11 mouse cellular contexts compared by ENCODE assay signal in genomic region chr5:44203410-44203809, GRCm38 (mm10). TPM values are rescaled to one million over a fixed set of nuclear protein-coding genes. Genes with fewer than 3 reads are reported as not detected.
A peak's percentile ranks its signal among the peaks of the same experiment; 100 is the strongest.
DNase-seq lines count a peak whose midpoint lies in the region; ATAC-seq lines count a peak whose summit lies in the region.
"Had no signal": no experiment of that assay in that cellular context is flagged by ENCODE, and none has a peak within 500 bp of the region (broad histone marks: within the 10 kb centered on the region; RNA-seq: fewer than 3 reads in every experiment).

No protein-coding gene starts in this region.

- peak; percentile 33 for ATAC-seq in megakaryocyte, adult 5-6 weeks (ENCODE audit: poor library complexity, severe bottlenecking)
- ATAC-seq in hindbrain, embryonic 13.5 days (ENCODE audit: low FRiP score): no peak

- H3K27ac ChIP-seq in hindbrain, embryonic 13.5 days: no peak overlapping the region
- H3K27ac ChIP-seq: heart, embryonic 13.5 days had no signal

- H3K4me3 ChIP-seq in erythroblast, embryonic 14.5 days (replicated peaks): peak overlapping the region; percentile 25
- H3K4me3 ChIP-seq in hindbrain, embryonic 13.5 days: no peak overlapping the region
- H3K4me3 ChIP-seq: heart, embryonic 13.5 days had no signal

- 85% methylated on average over 1 of the region's 1 CpGs for WGBS in hindbrain, embryonic 13.5 days

- H3K9ac ChIP-seq in hindbrain, embryonic 13.5 days: no peak overlapping the region
- H3K9ac ChIP-seq: heart, embryonic 13.5 days had no signal

- H3K27me3 ChIP-seq in erythroblast, embryonic 14.5 days (ENCODE audit: control insufficient read depth): no peaks in the 10 kb centered on the region
- no peaks in the 10 kb centered on the region for H3K27me3 ChIP-seq in hindbrain, embryonic 13.5 days
- H3K27me3 ChIP-seq: heart, embryonic 13.5 days had no signal

- H3K36me3 ChIP-seq in erythroblast, embryonic 14.5 days (ENCODE audit: control insufficient read depth): peaks cover 85% of the 10 kb centered on the region
- H3K36me3 ChIP-seq in hindbrain, embryonic 13.5 days: peaks cover 19% of the 10 kb centered on the region

- no peaks in the 10 kb centered on the region for H3K9me3 ChIP-seq in erythroblast, embryonic 14.5 days (ENCODE audit: control insufficient read depth, low read length)
- H3K9me3 ChIP-seq in hindbrain, embryonic 13.5 days: no peaks in the 10 kb centered on the region
- H3K9me3 ChIP-seq: heart, embryonic 13.5 days had no signal

- peak; percentile 37 for DNase-seq in layer of hippocampus, adult 11-12 months (ENCODE audit: low spot score)
- no peak for DNase-seq in layer of hippocampus, postnatal 25 days (ENCODE audit: extremely low spot score in 1 of 2, low spot score in 1 of 2)
- peak; percentile 84 for DNase-seq in brain, adult 2 months (ENCODE audit: low read depth, low spot score)
- DNase-seq in embryo, embryonic 10 days (ENCODE audit: low spot score): no peak
- no peak for DNase-seq in lung, postnatal 10 days
- DNase-seq: kidney, postnatal 10 days; lung, adult 2 months had no signal

- no peak overlapping the region for H3K4me2 ChIP-seq in hindbrain, embryonic 13.5 days
- H3K4me2 ChIP-seq: heart, embryonic 13.5 days had no signal

- H3K4me1 ChIP-seq in erythroblast, embryonic 14.5 days (ENCODE audit: control insufficient read depth): peaks cover 80% of the 10 kb centered on the region
- no peaks in the 10 kb centered on the region for H3K4me1 ChIP-seq in hindbrain, embryonic 13.5 days (replicated peaks)
- H3K4me1 ChIP-seq: heart, embryonic 13.5 days had no signal

RNA-seq across cellular contexts. Expression of gene Tapt1, which starts 23.0 kb away (rescaled TPM):
- total RNA-seq in layer of hippocampus, postnatal 25 days (2021): 10 to 100 TPM; 43.2 to 50.9 TPM
- polyA plus RNA-seq in erythroblast, embryonic 14.5 days (2012): 1.5 and 1.8 TPM in 2 replicates
- 30.1 and 31.8 TPM in 2 replicates for total RNA-seq in megakaryocyte, adult 5-6 weeks (2015)
- total RNA-seq in megakaryocyte, adult 5-6 weeks (2017): 34.5 and 44.2 TPM in 2 replicates
- 28.3 and 30.6 TPM in 2 replicates for polyA plus RNA-seq in hindbrain, embryonic 13.5 days (2015; fragmentation: Nextera tagmentation; extraction: Ambion mirVana)

Comparison
In these comparisons a context has a peak if more than half of its experiments do, and no peak if none do; other contexts are left out.
1. DNase-seq: peak in layer of hippocampus, adult 11-12 months (single experiment) and brain, adult 2 months (single experiment); none in layer of hippocampus, postnatal 25 days (0 of 2), embryo, embryonic 10 days (single experiment) and lung, postnatal 10 days (single experiment).